Mouse (Mus musculus): Measurements from ENCODE around the gene Nup54. TPM values are rescaled to one million over a fixed set of nuclear protein-coding genes. Genes with fewer than 3 reads are reported as not detected.

Nup54 gene
- polyA plus RNA-seq (2014; fragmentation: Nextera tagmentation; extraction: Ambion mirVana), result 39.8 and 43.9 TPM in 2 replicates

GRCm38 (mm10) chr5:92435025-92435584 is at the start of gene Nup54:
Gene Nup54, minus strand, starts transcription at chr5:92435219.
- peak within 1 kb of the TSS; percentile 74 for H3K4me2 ChIP-seq (ENCODE audit: low read depth, low read length)
- H3K36me3 ChIP-seq (ENCODE audit: control insufficient read depth, insufficient read depth, low read length), result peaks cover 9% of the 10 kb centered on the region
- peaks cover 13% of the 10 kb centered on the region; the same call in 1 of the 2 replicates for H3K4me1 ChIP-seq (ENCODE audit: control insufficient read depth, insufficient read depth, low read length)
- no peaks in the 10 kb centered on the region for H3K27me3 ChIP-seq (replicated peaks; ENCODE audit: control insufficient read depth, insufficient read depth, low read length)
- DNase-seq (ENCODE audit: low spot score), result peak; percentile 98
- H3K9me3 ChIP-seq (ENCODE audit: control insufficient read depth, low read length), result no peaks in the 10 kb centered on the region
- 1% methylated on average over 32 of the region's 34 CpGs for WGBS
- peak within 1 kb of the TSS; percentile 88 for H3K4me3 ChIP-seq (ENCODE audit: low read depth, low read length)
- H3K9ac ChIP-seq (ENCODE audit: low read depth, low read length), result peak within 1 kb of the TSS; percentile 95
- peak; percentile 100 for ATAC-seq (ENCODE audit: low read depth)
- peak within 1 kb of the TSS; percentile 86 for H3K27ac ChIP-seq (replicated peaks; ENCODE audit: low read depth, low read length)

- Histone ChIP-seq H3K27ac (replicated peaks; ENCODE audit: low read depth, low read length) (no peak overlapping the region), H3K9ac (ENCODE audit: low read depth, low read length) (no peak overlapping the region), H3K27me3 (replicated peaks; ENCODE audit: control insufficient read depth, insufficient read depth, low read length) (no peaks in the 10 kb centered on the region), H3K4me2 (ENCODE audit: low read depth, low read length) (no peak overlapping the region), H3K36me3 (ENCODE audit: control insufficient read depth, insufficient read depth, low read length) (peaks cover 5% of the 10 kb centered on the region; the same call in 1 of the 2 replicates), H3K4me1 (ENCODE audit: control insufficient read depth, insufficient read depth, low read length) (no peaks in the 10 kb centered on the region), H3K4me3 (ENCODE audit: low read depth, low read length) (no peak overlapping the region), H3K9me3 (ENCODE audit: control insufficient read depth, low read length) (no peaks in the 10 kb centered on the region)
- ATAC-seq (ENCODE audit: low read depth) (no peak), DNase-seq (ENCODE audit: low spot score) (no peak)
- 67% methylated on average over 5 of the region's 5 CpGs for WGBS
These were observed 37.8 kb upstream of the Nup54 start for GRCm38 (mm10) chr5:92472863-92473262.

- Histone ChIP-seq H3K4me2 (ENCODE audit: low read depth, low read length) (no peak overlapping the region), H3K4me1 (ENCODE audit: control insufficient read depth, insufficient read depth, low read length) (no peaks in the 10 kb centered on the region), H3K27me3 (replicated peaks; ENCODE audit: control insufficient read depth, insufficient read depth, low read length) (no peaks in the 10 kb centered on the region), H3K4me3 (ENCODE audit: low read depth, low read length) (no peak overlapping the region), H3K27ac (replicated peaks; ENCODE audit: low read depth, low read length) (no peak overlapping the region), H3K9ac (ENCODE audit: low read depth, low read length) (no peak overlapping the region), H3K9me3 (ENCODE audit: control insufficient read depth, low read length) (no peaks in the 10 kb centered on the region), H3K36me3 (ENCODE audit: control insufficient read depth, insufficient read depth, low read length) (peaks cover 5% of the 10 kb centered on the region; the same call in 1 of the 2 replicates)
- WGBS, result 85% methylated on average over 4 of the region's 4 CpGs
- DNase-seq (ENCODE audit: low spot score) (peak; percentile 47), ATAC-seq (ENCODE audit: low read depth) (peak; percentile 75; the same call in 1 of the 2 replicates)
These were observed 36.5 kb upstream of the Nup54 start for GRCm38 (mm10) chr5:92471531-92471930.

GRCm38 (mm10) chr5:92469201-92470130 is 34.4 kb upstream of the Nup54 start:
- Histone ChIP-seq H3K4me3 (ENCODE audit: low read depth, low read length) (no peak overlapping the region), H3K27ac (replicated peaks; ENCODE audit: low read depth, low read length) (no peak overlapping the region), H3K4me2 (ENCODE audit: low read depth, low read length) (no peak overlapping the region), H3K36me3 (ENCODE audit: control insufficient read depth, insufficient read depth, low read length) (peaks cover 5% of the 10 kb centered on the region; the same call in 1 of the 2 replicates), H3K9me3 (ENCODE audit: control insufficient read depth, low read length) (no peaks in the 10 kb centered on the region), H3K27me3 (replicated peaks; ENCODE audit: control insufficient read depth, insufficient read depth, low read length) (no peaks in the 10 kb centered on the region), H3K4me1 (ENCODE audit: control insufficient read depth, insufficient read depth, low read length) (no peaks in the 10 kb centered on the region), H3K9ac (ENCODE audit: low read depth, low read length) (no peak overlapping the region)
- DNase-seq (ENCODE audit: low spot score) (no peak), ATAC-seq (ENCODE audit: low read depth) (no peak)
- WGBS, result 82% methylated on average over 18 of the region's 18 CpGs

GRCm38 (mm10) chr5:92468234-92468633 is 33.2 kb upstream of the Nup54 start:
- no peak for ATAC-seq (ENCODE audit: low read depth)

DNA sequence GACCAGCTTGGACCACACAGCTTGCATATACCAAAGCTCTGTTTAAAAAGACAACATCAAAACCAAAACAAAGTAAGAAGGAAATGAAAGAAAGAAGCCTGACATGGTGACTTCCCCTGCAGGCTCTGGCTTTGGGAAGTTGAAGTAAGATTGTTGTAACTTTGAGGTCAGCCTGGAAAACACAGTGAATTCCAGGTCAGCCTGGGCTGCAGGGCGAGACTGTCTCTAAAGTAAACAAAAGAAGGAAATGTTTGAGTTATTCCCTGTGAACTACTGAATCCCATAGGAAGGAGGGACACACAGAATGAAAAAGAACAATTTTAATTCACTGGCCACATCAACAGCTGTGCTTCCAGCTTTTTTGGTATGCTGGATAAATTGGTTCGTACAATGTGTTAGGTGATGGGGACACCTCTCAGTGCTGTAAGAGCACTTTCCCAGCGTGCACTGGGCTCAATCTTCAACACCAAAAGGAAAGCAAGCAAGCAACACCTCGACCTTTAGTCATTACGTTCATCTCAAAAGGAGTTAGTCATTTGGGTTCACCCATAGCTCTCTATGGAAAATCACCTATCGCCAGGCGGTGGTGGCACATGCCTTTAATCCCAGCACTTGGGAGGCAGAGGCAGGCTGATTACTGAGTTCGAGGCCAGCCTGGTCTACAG is 32.2 kb upstream of the Nup54 start:
- no peaks in the 10 kb centered on the region for H3K9me3 ChIP-seq (ENCODE audit: control insufficient read depth, low read length)
- no peak overlapping the region for H3K27ac ChIP-seq (replicated peaks; ENCODE audit: low read depth, low read length)
- peaks cover 5% of the 10 kb centered on the region; the same call in 1 of the 2 replicates for H3K36me3 ChIP-seq (ENCODE audit: control insufficient read depth, insufficient read depth, low read length)
- DNase-seq (ENCODE audit: low spot score), result no peak
- WGBS, result 69% methylated on average over 8 of the region's 8 CpGs
- no peak overlapping the region for H3K9ac ChIP-seq (ENCODE audit: low read depth, low read length)
- H3K4me2 ChIP-seq (ENCODE audit: low read depth, low read length), result no peak overlapping the region
- H3K4me1 ChIP-seq (ENCODE audit: control insufficient read depth, insufficient read depth, low read length), result no peaks in the 10 kb centered on the region
- H3K27me3 ChIP-seq (replicated peaks; ENCODE audit: control insufficient read depth, insufficient read depth, low read length), result no peaks in the 10 kb centered on the region
- no peak for ATAC-seq (ENCODE audit: low read depth)
- H3K4me3 ChIP-seq (ENCODE audit: low read depth, low read length), result no peak overlapping the region

More at GRCm38 (mm10) chr5:92468234-92468633, 33.2 kb upstream of the Nup54 start:
- H3K9me3 ChIP-seq (ENCODE audit: control insufficient read depth, low read length), result no peaks in the 10 kb centered on the region
- no peak overlapping the region for H3K27ac ChIP-seq (replicated peaks; ENCODE audit: low read depth, low read length)
- no peak overlapping the region for H3K4me3 ChIP-seq (ENCODE audit: low read depth, low read length)
- H3K36me3 ChIP-seq (ENCODE audit: control insufficient read depth, insufficient read depth, low read length), result peaks cover 5% of the 10 kb centered on the region; the same call in 1 of the 2 replicates
- no peak for DNase-seq (ENCODE audit: low spot score)
- no peaks in the 10 kb centered on the region for H3K27me3 ChIP-seq (replicated peaks; ENCODE audit: control insufficient read depth, insufficient read depth, low read length)
- H3K4me1 ChIP-seq (ENCODE audit: control insufficient read depth, insufficient read depth, low read length), result no peaks in the 10 kb centered on the region
- H3K4me2 ChIP-seq (ENCODE audit: low read depth, low read length), result no peak overlapping the region
- no peak overlapping the region for H3K9ac ChIP-seq (ENCODE audit: low read depth, low read length)
- 94% methylated on average over 6 of the region's 6 CpGs for WGBS

GRCm38 (mm10) chr5:92465511-92465910 is 30.5 kb upstream of the Nup54 start:
- Histone ChIP-seq H3K36me3 (ENCODE audit: control insufficient read depth, insufficient read depth, low read length) (peaks cover 3% of the 10 kb centered on the region; the same call in 1 of the 2 replicates), H3K9me3 (ENCODE audit: control insufficient read depth, low read length) (no peaks in the 10 kb centered on the region), H3K27me3 (replicated peaks; ENCODE audit: control insufficient read depth, insufficient read depth, low read length) (no peaks in the 10 kb centered on the region), H3K4me3 (ENCODE audit: low read depth, low read length) (no peak overlapping the region), H3K4me2 (ENCODE audit: low read depth, low read length) (no peak overlapping the region), H3K9ac (ENCODE audit: low read depth, low read length) (no peak overlapping the region), H3K4me1 (ENCODE audit: control insufficient read depth, insufficient read depth, low read length) (no peaks in the 10 kb centered on the region), H3K27ac (replicated peaks; ENCODE audit: low read depth, low read length) (no peak overlapping the region)
- DNase-seq (ENCODE audit: low spot score) (no peak), ATAC-seq (ENCODE audit: low read depth) (no peak)
- whole genome bisulfite sequencing, result 91% methylated on average over 5 of the region's 5 CpGs

GRCm38 (mm10) chr5:92461321-92461720 is 26.3 kb upstream of the Nup54 start:
- Histone ChIP-seq H3K9ac (ENCODE audit: low read depth, low read length) (no peak overlapping the region), H3K4me3 (ENCODE audit: low read depth, low read length) (no peak overlapping the region), H3K4me2 (ENCODE audit: low read depth, low read length) (no peak overlapping the region), H3K9me3 (ENCODE audit: control insufficient read depth, low read length) (no peaks in the 10 kb centered on the region), H3K27ac (replicated peaks; ENCODE audit: low read depth, low read length) (no peak overlapping the region), H3K4me1 (ENCODE audit: control insufficient read depth, insufficient read depth, low read length) (no peaks in the 10 kb centered on the region), H3K27me3 (replicated peaks; ENCODE audit: control insufficient read depth, insufficient read depth, low read length) (no peaks in the 10 kb centered on the region), H3K36me3 (ENCODE audit: control insufficient read depth, insufficient read depth, low read length) (peaks cover 13% of the 10 kb centered on the region; the same call in 1 of the 2 replicates)
- ATAC-seq (ENCODE audit: low read depth), result peak; percentile 44; the same call in 1 of the 2 replicates
- peak; percentile 63 for DNase-seq (ENCODE audit: low spot score)
- WGBS, result 15% methylated on average over 5 of the region's 5 CpGs
